Mouse (Mus musculus) embryonic fibroblast, embryonic 13.5 days (primary cell): ENCODE measurements around the gene Gm9887.

ENCODE experiments used
- CTCF ChIP-seq: IDR thresholded peaks from 2 replicates; pipeline ENCODE4 v1.5.1; 2011; ENCODE audit warnings: mild to moderate bottlenecking, control low read depth, low read length, moderate library complexity, borderline replicate concordance; ENCODE audit not compliant: insufficient read depth
- POLR2A ChIP-seq: IDR thresholded peaks from 2 replicates; pipeline ENCODE4 v1.6.1; 2011; ENCODE audit warnings: low read depth, mild to moderate bottlenecking, control low read depth, low read length, moderate library complexity

DNA sequence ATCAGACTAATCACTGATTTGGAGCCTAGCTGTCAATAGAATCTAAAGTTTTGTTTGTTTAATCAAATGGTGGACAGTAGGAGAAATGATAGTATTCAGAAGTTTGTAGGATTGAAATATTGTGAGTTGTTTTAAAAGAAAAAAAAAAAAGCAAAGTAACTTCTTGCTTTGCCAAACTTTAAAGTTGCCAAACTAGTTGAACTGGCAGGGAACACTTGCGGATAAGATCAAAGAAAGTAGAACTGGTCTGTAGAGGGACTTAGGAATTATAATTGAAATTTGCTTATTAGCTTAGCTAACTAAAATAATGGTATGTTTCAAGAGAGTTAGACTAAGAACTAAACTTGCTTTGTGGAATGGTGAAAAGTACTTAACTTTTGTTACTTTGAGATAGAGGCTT is 4.9 kb upstream of the Gm9887 start:
- no peak for TF ChIP-seq POLR2A
- TF ChIP-seq CTCF: no peak
